Mouse (Mus musculus): ENCODE measurements around the gene Adgb. TPM values are rescaled to one million over a fixed set of nuclear protein-coding genes. Genes with fewer than 3 reads are reported as not detected.
A peak's percentile ranks its signal among the peaks of the same experiment; 100 is the strongest.

Gene Adgb
- polyA plus RNA-seq, 1 experiment from 2014 or later: not detected

DNA sequence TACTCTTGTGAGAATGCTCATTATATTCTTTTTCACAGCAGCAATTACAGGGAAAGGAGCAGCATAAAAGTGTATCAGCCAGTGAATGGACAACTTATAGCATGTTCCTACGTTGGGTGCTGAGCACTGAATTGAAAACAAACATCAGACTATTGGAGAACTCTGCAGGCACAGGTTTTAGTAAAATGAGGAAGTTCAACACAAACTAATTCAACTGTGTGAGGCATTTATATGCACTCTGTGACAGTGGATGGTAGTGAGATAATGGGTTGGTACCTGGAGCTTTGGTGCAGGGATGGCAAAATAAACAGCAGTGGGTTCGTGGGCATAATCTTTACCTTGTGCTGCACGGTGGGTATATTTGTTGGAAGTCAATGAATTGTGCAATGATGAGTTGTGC lies 121.6 kb downstream of the Adgb start:
- DNase-seq (ENCODE audit: low read depth, low spot score) (no peak), ATAC-seq (no peak)
- in situ Hi-C loops (cut with MboI; ENCODE audit: low pct_unique_long_range_greater_than_20kb): no loop called here
- POLR2A ChIA-PET: no interaction called here
- CTCF ChIA-PET: no interaction called here
- TF ChIP-seq CTCF (IDR thresholded peaks at IDR 0.05): no peak
- peaks cover 7% of the 10 kb centered on the region for H3K27me3 ChIP-seq

DNA sequence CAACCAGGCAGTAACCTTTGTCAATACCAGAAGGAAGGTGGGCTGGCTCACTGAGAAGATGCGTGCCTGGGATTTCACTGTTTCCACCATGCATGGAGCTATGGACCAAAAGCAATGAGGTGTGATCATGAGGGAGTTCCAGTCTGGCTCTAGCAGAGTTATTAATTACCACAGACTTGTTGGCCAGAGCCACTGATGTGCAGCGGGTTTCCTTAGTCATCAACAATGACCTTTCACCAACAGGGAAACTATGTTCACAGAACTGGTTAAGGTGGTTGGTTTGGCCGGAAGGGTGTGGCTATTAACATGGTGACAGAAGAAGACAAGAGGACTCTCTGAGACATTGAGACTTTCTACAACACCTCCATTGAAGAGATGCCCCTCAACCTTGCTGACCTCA lies 128.2 kb downstream of the Adgb start:
- ChIA-PET POLR2A (interaction anchor here (0.6 kb wide), 1 partner anchor 26 kb away, joined by 3 read pairs; no protein-coding TSS in a partner anchor), CTCF (no interaction called here)
- TF ChIP-seq CTCF (IDR thresholded peaks at IDR 0.05): no peak
- DNase-seq (ENCODE audit: low read depth, low spot score): peak; percentile 19
- in situ Hi-C loops (cut with MboI; ENCODE audit: low pct_unique_long_range_greater_than_20kb): loop anchor here (10.0 kb wide), 1 partner anchor 831 kb away; no protein-coding TSS in a partner anchor
- peak; percentile 88 for ATAC-seq
- H3K27me3 ChIP-seq: no peaks in the 10 kb centered on the region

DNA sequence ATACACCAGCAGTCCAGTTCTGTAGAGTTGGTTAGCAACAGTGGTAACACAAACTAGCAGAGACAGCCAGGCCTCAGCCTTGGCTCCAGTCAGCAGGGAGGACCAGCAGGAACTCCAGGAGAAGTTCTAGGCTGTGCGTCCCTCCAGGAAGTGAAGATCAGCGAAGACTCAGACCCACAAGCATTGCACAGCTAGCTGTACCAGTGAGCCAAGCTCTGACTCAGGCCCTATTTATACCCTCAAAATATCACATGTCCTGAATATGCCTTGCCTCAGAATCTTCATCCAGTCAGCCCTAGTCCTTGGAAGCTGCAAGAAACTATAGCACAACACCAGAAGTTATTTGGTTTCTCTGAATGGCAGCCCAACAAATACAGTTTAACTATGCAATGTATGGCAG lies 146.6 kb downstream of the Adgb start:
- ATAC-seq (peak; percentile 78), DNase-seq (ENCODE audit: low read depth, low spot score) (no peak)
- H3K27me3 ChIP-seq: no peaks in the 10 kb centered on the region
- POLR2A ChIA-PET: no interaction called here
- CTCF ChIA-PET: interaction anchor here (1.5 to 1.6 kb wide), 2 partner anchors 15 to 17 kb away, joined by 3 read pairs; no protein-coding TSS in a partner anchor
- in situ Hi-C loops (cut with MboI; ENCODE audit: low pct_unique_long_range_greater_than_20kb): no loop called here
- TF ChIP-seq CTCF (IDR thresholded peaks at IDR 0.05): no peak

DNA sequence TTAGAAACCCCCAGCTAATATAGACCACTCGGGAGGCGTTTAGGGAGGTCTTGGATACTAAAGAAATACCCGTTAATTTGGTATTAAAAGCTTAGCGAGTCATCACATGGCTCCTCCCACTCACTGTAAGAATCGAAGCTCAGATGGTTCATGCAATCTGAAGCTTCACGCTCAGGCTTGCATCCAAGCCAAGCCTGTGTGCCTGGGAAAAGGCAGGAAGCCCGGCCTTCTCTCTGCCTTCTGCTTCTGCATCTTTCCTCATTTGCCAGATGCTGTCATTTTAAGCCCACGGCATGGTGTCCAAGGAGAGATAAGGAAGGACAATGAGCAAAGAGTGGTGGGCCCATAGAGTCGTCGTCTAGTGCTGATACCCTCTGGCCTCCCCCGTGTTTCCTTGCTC lies 149.2 kb downstream of the Adgb start:
- peaks cover 2% of the 10 kb centered on the region for H3K27me3 ChIP-seq
- TF ChIP-seq CTCF (IDR thresholded peaks at IDR 0.05): no peak
- DNase-seq (ENCODE audit: low read depth, low spot score) (no peak), ATAC-seq (no peak)
- in situ Hi-C loops (cut with MboI; ENCODE audit: low pct_unique_long_range_greater_than_20kb): loop anchor here (5.0 kb wide), 1 partner anchor 511 kb away; no protein-coding TSS in a partner anchor
- CTCF ChIA-PET: no interaction called here
- POLR2A ChIA-PET: no interaction called here

DNA sequence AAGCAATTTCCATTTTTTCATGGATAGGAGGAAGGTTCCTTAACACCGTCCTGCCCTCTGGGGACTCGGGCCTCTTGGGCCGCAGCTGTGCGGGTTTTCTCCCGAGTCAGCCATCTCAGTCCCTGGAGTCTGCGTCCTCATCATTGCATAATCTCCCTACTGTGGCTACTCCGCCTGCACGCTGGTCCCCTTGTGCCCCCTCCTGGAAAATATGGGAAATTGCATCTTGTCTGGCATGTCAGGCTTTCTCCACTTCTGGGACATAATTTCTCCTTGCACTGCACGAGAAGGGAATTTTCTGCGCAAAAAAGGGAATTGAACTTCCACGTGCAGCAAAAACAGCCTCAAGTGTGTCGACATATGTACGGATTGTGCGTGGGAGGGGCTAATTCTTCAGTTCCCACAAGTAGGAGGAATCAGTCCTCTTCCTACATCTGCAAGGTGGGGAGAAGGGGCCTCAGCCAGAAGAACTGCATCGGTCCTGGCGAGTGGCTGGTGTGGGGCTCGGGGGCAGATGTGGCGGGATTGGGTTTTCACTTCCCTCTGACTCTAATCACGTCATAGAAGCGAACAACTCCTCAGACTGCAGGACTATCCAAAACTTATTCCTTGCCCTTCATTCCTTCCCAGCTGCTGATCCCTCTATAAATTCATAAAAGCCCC lies 150.9 kb downstream of the Adgb start:
- in situ Hi-C loops (cut with MboI; ENCODE audit: low pct_unique_long_range_greater_than_20kb): loop anchor here (5.0 kb wide), 1 partner anchor 509 kb away; no protein-coding TSS in a partner anchor
- TF ChIP-seq CTCF (IDR thresholded peaks at IDR 0.05): peak; percentile 92
- ATAC-seq (peak; percentile 79), DNase-seq (ENCODE audit: low read depth, low spot score) (no peak)
- H3K27me3 ChIP-seq: peaks cover 8% of the 10 kb centered on the region
- ChIA-PET CTCF (no interaction called here), POLR2A (no interaction called here)

DNA sequence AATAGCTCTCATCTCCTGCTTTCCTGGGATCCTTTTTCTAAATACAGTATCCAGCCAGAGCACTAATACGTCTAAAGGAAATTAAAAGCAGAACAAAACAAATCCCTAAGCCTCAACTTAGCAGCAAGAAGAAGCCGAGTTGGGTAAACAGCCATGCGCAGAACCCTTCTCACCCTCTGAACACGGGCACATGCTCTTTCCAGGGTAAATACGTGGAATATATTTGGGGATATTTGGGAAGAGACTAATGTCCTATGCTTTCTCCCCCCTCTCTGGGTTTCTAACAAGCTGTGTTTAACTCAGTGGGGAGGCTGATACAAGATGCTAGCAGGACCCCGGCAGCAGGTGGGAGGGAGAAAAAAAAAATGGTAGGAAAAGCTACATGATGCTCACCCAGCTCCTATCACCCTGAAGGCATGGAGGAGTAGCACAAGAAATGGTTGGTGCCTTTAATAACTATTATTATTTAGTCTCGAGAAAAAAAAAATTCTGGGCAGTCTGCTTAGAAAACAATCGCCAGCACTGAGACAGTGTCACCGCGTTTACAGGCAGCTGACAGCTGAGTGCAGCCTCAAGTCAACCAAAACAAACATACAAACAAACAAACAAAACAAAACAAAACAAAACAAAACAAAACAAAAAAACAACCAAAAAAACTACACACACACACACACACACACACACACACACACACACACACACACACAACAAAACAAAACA lies 151.6 kb downstream of the Adgb start:
- in situ Hi-C loops (cut with MboI; ENCODE audit: low pct_unique_long_range_greater_than_20kb): loop anchor here (5.0 kb wide), 1 partner anchor 508 kb away; no protein-coding TSS in a partner anchor
- ChIA-PET CTCF (interaction anchor here (0.8 kb wide), 1 partner anchor 73 kb away, joined by 3 read pairs; no protein-coding TSS in a partner anchor), POLR2A (no interaction called here)

DNA sequence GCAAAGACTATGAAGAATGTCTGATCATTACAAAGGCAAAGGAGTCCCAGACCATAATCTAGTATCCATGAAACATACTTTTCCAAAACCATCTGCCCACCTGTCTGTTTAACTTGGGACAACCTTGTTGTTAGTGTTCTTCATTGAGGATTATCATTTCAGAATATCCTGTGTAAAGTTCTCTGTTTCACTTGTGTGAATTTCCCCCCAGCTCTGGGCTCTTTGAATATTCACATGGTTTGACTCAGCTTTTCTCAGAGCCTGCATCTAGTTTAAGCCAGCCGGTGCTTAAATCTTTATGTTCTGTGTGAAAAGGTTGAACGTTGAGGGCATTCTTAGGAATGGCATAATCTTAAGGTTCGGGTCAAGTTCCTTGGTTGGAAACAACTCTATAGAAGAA lies 154.0 kb downstream of the Adgb start:
- POLR2A ChIA-PET: no interaction called here
- in situ Hi-C loops (cut with MboI; ENCODE audit: low pct_unique_long_range_greater_than_20kb): no loop called here
- no peak for ATAC-seq

More for the DNA sequence above, 151.6 kb downstream of the Adgb start:
- TF ChIP-seq CTCF (IDR thresholded peaks at IDR 0.05): no peak
- H3K27me3 ChIP-seq: peaks cover 8% of the 10 kb centered on the region
- no peak for DNase-seq (ENCODE audit: low read depth, low spot score)
- no peak for ATAC-seq

DNA sequence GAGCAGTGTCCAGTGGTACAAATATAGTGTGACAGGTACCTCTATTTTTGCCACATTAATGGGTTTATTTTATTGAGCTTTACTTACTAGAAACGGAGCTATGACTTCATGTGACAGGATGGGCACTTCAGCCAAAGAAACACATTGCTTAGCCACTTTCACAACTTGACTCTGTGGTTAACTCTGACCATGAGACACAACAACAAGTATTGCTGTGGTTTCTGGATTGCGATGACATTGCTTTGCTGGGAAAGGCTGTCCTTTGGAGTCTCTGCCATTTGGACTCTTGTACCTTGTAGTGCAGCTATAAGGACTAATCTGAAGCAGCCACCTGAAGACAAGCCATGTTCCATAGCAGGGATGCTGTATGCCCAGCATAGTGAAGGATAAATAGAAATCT lies 156.5 kb downstream of the Adgb start:
- POLR2A ChIA-PET: no interaction called here
- peaks cover 24% of the 10 kb centered on the region for H3K27me3 ChIP-seq
- no peak for ATAC-seq
- in situ Hi-C loops (cut with MboI; ENCODE audit: low pct_unique_long_range_greater_than_20kb): no loop called here
- no peak for DNase-seq (ENCODE audit: low read depth, low spot score)
- CTCF ChIA-PET: no interaction called here
- TF ChIP-seq CTCF (IDR thresholded peaks at IDR 0.05): no peak

More for the DNA sequence above, 154.0 kb downstream of the Adgb start:
- CTCF ChIA-PET: no interaction called here
- TF ChIP-seq CTCF (IDR thresholded peaks at IDR 0.05): no peak
- H3K27me3 ChIP-seq: peaks cover 24% of the 10 kb centered on the region
- DNase-seq (ENCODE audit: low read depth, low spot score): no peak

DNA sequence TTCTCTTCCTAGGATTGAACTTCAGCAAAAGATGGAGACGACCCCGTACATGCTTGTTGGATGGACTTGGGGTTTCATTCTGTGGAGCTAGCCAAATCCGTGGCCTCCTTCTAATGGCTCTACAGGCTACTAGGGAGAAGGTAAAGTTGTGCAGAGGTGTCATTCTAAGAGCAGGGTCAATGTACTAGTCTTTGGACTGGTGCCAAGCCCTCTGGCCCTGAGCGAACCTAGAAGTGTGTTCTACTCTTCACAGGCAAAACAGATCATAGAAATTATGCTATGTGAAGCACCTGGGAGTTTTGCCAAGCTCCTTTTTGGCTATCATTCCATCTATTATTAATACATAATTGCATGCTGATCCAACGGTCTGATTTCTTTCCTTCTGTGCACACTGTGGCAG lies 157.6 kb downstream of the Adgb start:
- in situ Hi-C loops (cut with MboI; ENCODE audit: low pct_unique_long_range_greater_than_20kb): no loop called here
- peaks cover 24% of the 10 kb centered on the region for H3K27me3 ChIP-seq
- ChIA-PET POLR2A (no interaction called here), CTCF (interaction anchor here (0.8 to 1.6 kb wide), 2 partner anchors 494 to 500 kb away, joined by 3 to 5 read pairs; no protein-coding TSS in a partner anchor)
- no peak for DNase-seq (ENCODE audit: low read depth, low spot score)
- ATAC-seq: no peak
- TF ChIP-seq CTCF (IDR thresholded peaks at IDR 0.05): no peak

DNA sequence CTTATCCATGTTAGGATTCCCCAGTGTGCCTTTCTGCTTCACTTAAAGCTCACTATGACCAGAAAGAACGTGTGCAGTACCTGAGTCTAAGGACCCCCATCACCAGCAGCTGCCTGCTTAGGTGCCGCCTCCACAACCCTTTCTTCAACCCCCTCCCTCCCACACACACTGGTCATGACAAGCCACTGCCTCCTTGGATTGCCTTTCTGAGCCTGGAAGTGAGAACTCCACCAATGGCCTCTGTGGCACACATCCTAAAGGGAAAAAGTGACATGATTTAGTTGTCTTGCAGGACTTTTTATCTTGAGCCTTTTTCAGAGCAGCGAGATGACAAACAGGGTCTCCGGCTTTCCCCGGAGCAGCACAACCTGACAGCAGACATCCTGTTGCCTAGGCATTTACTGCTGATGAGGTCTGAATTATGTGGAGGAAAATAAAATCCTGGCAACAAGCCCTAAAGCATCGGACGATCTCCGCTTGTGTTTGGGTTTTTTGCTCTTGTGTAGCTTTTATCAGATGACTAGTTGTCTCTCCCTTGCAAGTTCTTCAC lies 162.2 kb downstream of the Adgb start:
- TF ChIP-seq CTCF (IDR thresholded peaks at IDR 0.05): no peak
- ATAC-seq (no peak), DNase-seq (ENCODE audit: low read depth, low spot score) (no peak)
- CTCF ChIA-PET: interaction anchor here (1.2 kb wide), 2 partner anchors 14 to 15 kb away, joined by 3 read pairs; no protein-coding TSS in a partner anchor
- in situ Hi-C loops (cut with MboI; ENCODE audit: low pct_unique_long_range_greater_than_20kb): no loop called here
- peaks cover 20% of the 10 kb centered on the region for H3K27me3 ChIP-seq
- POLR2A ChIA-PET: no interaction called here

DNA sequence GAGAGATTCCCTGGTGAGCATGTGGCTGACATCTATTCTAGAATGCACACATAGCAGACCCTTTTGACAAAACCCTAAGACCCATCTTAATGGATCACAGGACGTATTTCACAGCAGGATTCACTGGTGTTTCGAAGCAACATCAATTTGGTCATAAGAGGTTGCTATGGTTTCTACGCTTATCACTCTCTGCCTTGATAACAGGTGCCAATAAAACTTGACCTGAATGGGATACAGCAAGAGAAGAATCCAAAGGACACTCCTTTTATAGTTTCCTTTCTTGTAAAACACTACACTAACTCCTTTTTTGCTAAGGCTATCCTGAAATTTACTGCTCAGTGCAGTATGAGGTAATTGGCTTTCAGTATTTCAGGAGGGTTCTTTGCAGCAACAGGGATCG lies 163.1 kb downstream of the Adgb start:
- ChIA-PET POLR2A (no interaction called here), CTCF (interaction anchor here (1.2 kb wide), 1 partner anchor 14 kb away, joined by 3 read pairs; no protein-coding TSS in a partner anchor)
- no peak for TF ChIP-seq CTCF (IDR thresholded peaks at IDR 0.05)
- ATAC-seq (no peak), DNase-seq (ENCODE audit: low read depth, low spot score) (no peak)
- in situ Hi-C loops (cut with MboI; ENCODE audit: low pct_unique_long_range_greater_than_20kb): no loop called here
- peaks cover 16% of the 10 kb centered on the region for H3K27me3 ChIP-seq

All from Patski (cell line).